Mouse (Mus musculus): ENCODE results near the gene Hnrnpk. TPM values are rescaled to one million over a fixed set of nuclear protein-coding genes. Genes with fewer than 3 reads are reported as not detected.
"Not testable (repeated sequence)": the region's sequence is repeated elsewhere in the genome, so short reads cannot be mapped to it uniquely, and the experiment has no call there.

Hnrnpk gene
- total RNA-seq, 2 experiments from 2014 or later: 334 to 386 TPM

DNA sequence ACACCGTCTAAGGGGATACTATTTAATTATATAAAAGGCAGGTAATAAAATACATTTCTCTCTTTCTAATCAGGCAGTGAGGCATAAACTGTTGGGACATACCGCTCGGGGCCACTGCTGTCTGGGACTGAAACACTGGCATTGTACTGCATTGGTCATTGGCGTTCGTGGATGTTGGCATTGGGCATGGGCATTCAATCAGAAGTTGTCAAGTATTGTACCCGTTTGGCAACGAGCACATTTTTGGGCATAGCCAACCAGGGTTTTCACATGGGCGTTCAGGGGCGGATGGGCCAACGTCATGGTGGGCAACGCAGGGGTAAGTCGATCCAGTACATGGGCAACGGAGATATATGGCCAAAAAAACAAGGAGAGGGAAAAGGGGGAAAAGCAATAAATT is 5.5 kb downstream of the Hnrnpk start:
- intact Hi-C loops (cut with DNase I; ENCODE audit: low total_unique reads): no loop called here
- no peak for DNase-seq

DNA sequence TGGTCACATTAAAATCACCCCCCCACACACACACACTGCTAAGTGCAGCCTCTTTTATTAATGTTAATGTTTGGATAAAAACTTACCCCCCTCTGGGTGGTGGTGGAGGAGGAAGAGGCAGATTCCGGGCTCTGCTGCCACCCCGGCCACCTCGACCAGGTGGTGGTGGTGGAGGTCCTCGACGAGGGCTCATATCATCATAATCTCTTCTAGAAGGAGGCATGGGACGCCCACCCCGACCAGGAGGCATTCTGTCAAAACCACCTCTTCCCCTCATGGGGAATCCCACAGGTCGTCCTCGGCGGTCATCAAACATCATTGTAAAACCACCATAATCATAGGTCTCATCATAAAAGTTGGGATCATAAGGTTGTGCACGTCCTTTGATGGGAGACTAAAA is 8.8 kb downstream of the Hnrnpk start:
- intact Hi-C loops (cut with DNase I; ENCODE audit: low total_unique reads); DNase-seq: not testable (repeated sequence)

DNA sequence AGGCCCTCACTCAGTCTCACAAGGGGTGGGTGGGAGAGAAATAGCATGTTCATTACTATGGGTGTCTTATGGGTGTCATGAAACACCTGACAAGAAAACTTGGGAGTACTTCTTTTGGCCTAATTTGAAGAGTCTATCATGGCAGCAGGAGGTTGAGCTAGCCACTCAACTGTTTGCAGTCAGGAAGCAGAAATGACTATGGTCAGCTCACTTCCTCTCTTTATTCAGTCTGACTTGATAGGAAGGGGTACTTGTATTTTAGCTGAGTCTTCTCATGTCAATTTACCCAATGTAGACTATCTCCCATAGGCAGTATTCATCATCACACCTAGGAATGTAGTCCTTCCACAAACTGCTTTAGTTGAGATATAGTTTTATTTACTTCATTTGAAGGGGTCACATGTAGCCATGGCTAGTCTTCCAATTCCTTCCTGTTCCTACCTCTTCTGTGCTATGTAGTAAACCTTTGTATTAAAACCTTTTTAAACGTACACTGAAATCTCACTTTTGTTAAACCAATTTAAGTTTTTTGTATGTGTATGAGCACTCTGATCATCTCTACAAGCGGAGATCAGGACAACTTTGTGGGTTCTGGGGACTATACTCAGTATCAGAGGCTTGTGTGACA is 13.7 kb downstream of the Hnrnpk start:
- no peak for DNase-seq
- intact Hi-C loops (cut with DNase I; ENCODE audit: low total_unique reads): loop anchor here (5.0 to 10.0 kb wide), 2 partner anchors 102 to 235 kb away; partner anchors contain the start of gene Idnk

DNA sequence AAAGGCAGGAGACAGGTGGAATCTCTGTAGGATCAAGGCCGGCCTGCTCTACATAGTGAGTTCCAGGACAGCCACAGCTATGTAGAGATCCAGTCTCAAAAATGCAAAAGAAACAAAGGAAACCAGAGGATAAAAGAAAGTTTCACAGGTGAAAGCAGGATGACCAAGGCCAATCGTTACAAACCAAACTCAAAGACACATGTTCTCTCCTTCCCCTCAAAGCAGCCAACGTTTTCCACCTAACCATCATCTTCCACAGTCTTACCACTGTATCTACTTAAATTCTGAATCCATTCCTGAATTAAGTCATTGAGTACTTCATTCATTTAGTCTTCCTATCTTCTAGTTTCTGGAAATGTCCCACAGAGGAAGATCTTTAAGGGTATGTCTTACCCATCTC is 14.8 kb downstream of the Hnrnpk start:
- intact Hi-C loops (cut with DNase I; ENCODE audit: low total_unique reads): loop anchor here (5.0 to 10.0 kb wide), 2 partner anchors 101 to 234 kb away; partner anchors contain the start of gene Idnk
- no peak for DNase-seq

DNA sequence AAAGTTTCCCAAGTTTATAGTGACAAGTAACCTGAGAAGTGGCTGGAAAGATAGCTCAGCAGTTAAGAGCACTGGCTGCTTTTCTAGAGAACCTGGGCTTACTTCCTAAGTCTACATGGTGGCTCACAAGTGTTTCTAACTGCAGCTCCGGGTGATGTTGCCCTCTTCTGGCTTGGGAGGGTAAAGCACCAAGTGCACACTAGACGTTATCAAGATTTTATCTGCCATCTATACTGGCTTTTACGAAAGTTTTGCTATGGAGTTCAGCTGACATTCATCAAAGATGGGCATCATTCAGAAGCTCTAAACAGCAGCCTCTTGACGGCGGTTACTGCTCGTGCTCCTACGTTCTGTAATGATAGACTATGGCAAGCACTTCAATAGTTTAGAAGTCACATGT is 15.2 kb downstream of the Hnrnpk start:
- intact Hi-C loops (cut with DNase I; ENCODE audit: low total_unique reads): loop anchor here (5.0 to 10.0 kb wide), 2 partner anchors 101 to 233 kb away; partner anchors contain the start of gene Idnk
- peak; percentile 69 for DNase-seq

DNA sequence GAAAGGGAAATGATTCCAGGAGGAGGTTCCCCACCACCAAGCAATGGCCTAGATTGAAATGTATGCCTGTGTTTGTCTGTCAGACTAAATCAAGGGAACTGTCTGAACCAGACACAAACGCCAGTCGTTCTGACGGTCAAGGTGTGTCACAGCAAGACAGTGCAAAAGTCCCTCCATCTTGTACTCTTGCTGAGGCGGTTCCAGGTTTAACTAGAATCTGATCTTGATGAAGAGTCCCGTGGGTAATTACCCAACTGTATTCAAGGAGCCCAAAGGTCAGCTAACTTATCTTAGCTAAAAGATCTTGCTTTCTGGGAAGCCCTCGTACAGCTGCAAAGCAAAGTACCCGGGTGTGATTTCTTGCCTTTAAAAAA is 17.6 kb downstream of the Hnrnpk start:
- intact Hi-C loops (cut with DNase I; ENCODE audit: low total_unique reads): loop anchor here (5.0 to 10.0 kb wide), 2 partner anchors 98 to 231 kb away; partner anchors contain the start of gene Idnk
- no peak for DNase-seq

DNA sequence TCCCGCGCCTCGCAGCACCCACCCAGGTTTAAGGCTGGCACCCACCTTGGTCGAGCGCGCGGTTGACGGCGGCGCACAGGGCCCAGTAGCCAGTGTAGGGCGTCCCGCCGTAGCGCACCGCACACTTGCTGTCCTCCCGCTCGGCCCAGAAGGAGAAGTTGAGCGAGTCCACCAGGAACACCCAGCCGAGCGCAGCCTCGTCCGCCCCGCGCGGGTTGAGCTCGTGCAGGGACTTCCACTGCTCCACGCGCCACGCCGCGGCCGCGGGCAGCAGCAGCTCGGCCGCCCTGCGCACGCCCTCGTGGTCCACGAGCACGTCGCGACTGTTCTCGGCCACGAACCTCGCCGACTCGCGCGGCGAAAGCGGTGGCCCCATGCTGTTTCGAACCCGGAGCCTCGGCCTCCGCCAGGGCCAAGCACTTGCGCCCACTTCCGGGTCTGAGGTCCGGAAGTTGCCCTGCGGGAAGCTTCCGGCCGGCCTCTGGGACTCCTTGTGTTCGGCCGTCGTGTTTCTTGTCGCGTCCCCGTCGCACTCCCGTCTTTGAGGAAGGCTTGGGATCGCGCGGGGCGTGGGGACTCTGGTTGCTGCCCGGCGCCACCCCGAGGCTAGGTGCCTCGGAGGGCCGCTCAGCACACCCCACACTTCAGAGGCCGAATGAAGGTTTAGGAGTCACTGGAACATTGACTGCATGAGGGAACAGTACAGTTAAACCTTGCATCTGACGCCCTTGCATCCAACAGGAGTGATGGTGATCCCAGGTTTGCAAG is 18.2 kb downstream of the Hnrnpk start, which contains the start of gene 2210016F16Rik:
Gene 2210016F16Rik, minus strand, starts transcription at position 447 of the 768 bp plus-strand sequence.
- peak; percentile 72 for DNase-seq
- intact Hi-C loops (cut with DNase I; ENCODE audit: low total_unique reads): loop anchor here (5.0 to 10.0 kb wide), 2 partner anchors 98 to 230 kb away; partner anchors contain the start of gene Idnk

DNA sequence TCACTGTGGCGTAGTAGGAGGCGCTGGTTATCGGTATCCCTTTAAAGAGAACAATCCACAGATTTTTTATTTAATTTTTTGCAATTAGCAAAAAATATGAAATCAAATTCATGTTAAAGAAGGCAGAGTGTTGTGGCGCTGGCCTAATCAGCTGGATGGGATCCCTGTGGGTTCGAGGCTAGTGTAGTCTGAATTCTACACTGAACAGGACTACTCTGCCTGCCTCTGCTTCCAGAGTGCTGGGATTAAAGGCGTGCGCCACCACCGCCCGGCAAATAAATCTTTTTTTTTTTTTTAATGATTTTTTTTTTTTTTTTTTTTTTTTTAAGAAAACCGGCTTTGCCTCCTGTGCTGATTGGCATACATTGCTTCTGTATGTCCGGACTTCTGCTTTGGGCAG is 18.8 kb downstream of the Hnrnpk start:
- DNase-seq: no peak
- intact Hi-C loops (cut with DNase I; ENCODE audit: low total_unique reads): loop anchor here (10.0 kb wide), 1 partner anchor 230 kb away; the partner anchor contains the start of gene Idnk

DNA sequence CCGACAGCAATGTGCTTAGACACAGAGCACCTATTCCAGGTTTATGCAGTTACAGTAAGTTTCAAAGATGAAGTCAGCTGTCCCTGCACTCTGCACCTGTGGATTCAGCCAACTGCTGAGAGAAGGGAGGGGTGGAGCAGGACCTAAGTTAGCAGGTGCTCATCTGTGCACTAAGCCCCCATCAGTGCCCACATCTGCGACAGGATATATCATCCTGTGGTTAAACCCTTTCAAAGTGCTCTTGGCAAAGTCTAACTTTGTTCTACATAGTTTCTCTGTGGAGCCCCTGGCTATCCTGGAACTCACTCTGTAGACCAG is 30.0 kb downstream of the Hnrnpk start:
- intact Hi-C loops (cut with DNase I; ENCODE audit: low total_unique reads): no loop called here

DNA sequence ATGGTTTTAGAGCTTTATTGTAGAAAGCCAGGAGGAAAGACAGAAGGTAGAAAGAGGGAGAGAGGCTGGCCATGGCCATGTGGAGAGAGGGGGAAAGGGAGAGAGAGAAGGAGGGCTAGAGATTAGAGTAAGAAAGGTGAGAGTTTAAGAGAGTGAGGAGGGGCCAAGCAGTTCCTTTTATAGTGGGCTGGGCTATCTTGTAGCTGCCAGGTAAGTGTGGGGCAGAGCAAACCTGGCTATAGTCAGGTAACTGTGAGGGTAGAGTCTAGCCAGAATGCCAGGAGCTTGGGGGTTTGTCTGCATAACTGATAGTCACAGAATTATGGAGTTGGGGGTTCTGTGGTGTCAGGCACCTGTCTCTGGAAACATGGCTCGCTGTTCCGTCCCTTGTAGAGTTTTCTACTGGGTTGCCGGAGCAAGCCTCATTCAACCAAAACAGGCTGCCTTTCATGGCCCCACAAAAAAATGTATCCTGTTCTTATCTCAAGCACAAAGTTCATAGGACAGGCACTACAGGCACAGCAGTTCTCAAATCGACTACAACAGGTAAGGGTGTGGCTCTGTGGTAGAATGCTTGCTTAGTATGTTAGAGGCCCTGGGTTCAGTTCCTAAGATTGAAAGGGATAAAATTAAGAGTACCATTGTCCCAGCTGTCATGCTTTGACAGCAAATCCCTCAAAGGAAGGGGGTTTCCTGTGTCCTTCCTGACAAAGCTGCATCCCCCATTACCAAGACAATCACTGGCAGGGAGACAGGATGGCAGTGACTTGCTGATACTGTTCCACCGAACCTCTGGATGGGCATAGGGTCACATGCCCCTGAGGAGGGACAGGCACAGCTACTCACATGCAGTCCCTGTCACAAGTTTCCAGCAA is 30.6 kb downstream of the Hnrnpk start:
- intact Hi-C loops (cut with DNase I; ENCODE audit: low total_unique reads): no loop called here
- DNase-seq: no peak

More for the DNA sequence above, 30.0 kb downstream of the Hnrnpk start:
- no peak for DNase-seq

DNA sequence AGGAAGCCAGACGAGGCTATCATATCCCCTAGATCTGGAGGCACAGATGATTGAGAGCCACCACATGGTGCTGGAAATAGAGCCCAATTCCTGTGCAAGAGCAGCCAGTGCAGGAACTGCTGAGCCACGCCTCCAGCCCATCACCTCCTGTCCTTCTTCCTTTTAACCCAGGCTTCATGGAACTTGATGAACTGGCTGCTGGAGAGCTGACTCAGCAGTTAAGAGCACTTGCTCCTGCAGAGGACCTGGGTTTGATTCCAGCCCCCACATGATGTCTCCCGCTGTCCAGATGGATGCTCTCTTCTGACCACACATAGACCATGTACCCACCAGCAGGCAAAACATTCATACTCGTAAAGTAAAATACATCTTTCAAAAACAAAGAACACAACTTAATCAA is 34.3 kb downstream of the Hnrnpk start:
- intact Hi-C loops (cut with DNase I; ENCODE audit: low total_unique reads): no loop called here
- DNase-seq: no peak

DNA sequence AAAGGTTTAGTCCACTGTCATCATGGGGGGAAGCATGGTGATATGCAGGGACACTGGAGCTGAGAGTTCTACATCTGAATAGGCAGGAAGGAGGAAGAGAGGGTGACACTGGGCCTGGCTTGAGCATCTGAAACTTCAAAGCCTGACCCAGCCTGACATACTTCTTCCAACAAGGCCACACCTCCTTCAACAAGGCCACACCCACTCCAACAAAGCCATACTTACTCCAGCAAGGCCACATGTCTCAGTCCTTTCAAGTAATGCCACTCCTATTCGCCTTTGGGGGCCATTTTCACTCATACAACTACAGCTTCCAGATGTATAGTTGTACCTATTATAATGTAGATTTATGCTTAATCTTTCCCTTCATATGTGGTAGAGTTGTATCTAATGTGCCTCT is 35.5 kb downstream of the Hnrnpk start:
- intact Hi-C loops (cut with DNase I; ENCODE audit: low total_unique reads): no loop called here
- no peak for DNase-seq

DNA sequence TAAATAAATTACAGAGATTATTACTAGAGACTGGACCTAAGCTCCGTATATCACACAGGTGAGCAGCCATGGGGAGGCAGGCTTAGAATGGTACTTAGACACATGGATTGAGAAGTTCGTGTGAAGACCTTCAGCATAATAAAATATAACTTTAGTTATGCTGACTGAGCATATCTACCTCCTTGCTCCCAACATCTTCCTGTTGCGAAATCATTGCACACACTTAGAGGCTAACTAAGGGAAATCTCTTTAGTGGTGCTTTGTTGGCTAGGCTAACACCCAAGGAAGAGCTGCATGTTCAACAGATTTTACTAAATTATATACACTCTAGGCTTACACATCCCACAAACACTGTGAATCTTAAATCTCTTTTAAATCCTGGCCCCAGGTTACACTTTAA is 36.8 kb downstream of the Hnrnpk start:
- intact Hi-C loops (cut with DNase I; ENCODE audit: low total_unique reads): no loop called here
- DNase-seq: no peak

DNA sequence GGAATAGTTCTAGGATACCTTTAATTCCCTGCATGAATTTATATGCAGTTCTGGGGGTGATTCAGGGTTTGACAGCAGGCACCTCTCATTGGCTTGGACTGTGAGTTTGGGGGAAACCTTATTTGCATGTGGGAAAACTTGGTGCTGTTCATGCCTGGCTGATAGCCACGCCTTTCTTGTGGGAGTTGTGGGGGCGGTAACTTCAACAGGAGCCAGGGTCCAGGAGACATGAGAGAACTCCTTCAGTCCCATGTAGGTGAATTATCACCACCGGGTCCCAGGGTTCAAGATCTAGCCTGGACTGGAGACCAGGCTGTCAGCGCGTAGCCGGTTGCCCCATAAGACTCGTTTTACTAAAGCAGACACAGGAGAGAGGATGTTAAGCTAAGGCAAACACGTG is 38.0 kb downstream of the Hnrnpk start:
- DNase-seq; intact Hi-C loops (cut with DNase I; ENCODE audit: low total_unique reads): not testable (repeated sequence)

DNA sequence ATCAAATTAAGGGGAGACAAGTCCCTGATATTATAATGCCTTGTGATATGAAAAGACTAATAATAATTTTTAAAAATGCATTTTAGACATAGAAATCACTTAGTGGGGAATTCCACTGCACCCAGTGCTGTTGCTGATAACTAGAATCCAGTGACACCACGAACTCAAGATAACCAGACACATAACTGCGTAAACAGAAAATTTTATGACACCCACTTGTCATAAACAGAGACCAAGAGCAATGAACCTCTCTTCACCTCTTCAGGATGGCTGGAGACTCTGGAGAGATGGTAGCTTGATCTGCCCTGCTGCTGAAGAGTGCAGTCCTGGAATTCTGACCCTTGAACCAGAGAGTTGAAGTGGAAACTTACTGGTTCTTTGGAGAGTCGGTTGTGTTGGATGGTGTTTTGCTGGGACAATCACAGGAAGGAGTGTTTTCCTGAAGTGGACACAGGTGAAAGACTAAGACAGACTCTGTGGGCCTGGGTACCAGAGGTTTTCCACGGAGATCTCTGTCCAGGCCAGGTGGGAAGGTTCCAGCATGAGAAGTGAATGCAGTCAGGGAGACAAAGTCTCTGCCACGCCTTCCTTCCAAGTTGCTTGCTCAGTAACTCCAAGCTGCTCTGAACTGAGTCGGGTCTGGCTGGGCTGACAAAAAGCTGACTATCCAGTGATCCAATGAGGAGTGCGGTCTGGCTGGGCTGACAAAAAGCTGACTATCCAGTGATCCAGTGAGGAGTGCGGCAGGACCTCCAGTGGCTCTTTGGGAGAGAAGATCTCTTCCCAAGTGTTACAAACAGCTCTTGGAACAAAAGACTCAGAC is 38.6 kb downstream of the Hnrnpk start:
- intact Hi-C loops (cut with DNase I; ENCODE audit: low total_unique reads): no loop called here
- DNase-seq: no peak

DNA sequence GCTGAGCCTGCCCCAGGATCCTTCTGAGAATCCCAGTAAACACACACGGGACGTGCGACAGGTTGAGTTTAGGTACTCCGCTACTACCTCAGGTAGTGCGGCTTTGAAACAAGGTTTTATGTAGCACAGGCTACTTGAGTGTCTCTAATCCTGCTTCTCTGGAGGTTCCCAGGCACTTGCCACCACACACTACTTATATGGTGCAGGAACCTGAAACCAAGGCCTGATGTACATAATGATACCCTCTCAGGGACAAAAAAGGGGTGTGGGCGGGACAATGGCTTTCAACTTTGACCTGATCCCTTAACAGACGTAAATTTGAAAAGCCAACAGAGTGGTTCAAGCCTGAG is 43.9 kb downstream of the Hnrnpk start:
- no peak for DNase-seq
- intact Hi-C loops (cut with DNase I; ENCODE audit: low total_unique reads): no loop called here

DNA sequence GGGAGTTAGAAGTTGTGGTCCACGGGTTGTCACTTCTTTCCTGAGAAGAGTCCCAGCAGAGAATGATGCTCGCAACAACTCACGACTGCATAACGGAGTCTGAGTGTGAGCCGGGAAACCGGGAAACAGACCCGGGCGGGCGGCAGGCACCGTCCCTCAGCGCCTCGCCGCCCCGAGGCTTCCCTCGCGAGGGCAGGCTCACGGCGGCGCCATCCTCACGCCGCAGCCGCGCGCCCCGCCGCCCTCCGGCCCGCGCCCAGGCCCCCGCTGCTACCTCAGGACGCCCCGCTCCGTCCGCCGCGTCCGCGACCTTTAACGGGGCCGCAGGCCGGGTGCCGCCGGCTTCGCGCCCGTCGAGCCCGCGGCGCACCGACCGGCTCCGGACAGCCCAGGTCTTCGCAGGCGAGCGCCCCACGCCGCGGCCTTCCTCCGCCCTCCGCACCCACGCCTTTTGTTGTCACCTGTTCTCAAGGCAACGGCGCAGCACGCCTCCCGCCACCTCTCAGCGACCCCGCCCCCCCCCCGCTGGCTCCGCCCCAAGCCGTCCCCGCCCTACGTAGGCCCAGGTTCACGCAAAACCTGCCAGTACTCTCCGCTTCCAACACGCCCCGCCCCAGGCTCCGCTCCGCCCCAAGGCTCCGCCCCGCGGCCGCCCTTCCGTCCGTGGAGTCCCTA is 44.4 kb downstream of the Hnrnpk start, which contains the start of gene Kif27:
Gene Kif27, minus strand, starts transcription at position 494 of the 675 bp plus-strand sequence.
- DNase-seq: peak; percentile 82
- intact Hi-C loops (cut with DNase I; ENCODE audit: low total_unique reads): no loop called here

DNA sequence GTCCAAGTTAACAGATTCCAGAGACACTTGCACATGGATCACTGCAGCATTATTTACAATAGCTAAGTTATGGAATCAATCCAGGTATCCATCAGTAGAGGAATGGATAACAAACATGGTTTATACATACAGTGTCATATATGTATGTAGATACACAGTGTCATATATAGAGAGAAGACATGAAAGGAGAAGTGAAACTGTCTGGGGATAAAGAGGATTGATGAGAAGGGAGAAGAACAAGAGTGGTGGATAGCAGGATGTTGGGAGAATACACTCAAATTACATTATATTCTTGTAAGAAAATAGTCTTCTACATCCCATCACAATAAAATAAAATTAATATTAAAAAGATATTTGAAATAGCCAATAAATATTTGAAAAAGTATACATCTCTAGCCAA is 50.1 kb downstream of the Hnrnpk start:
- no peak for DNase-seq
- intact Hi-C loops (cut with DNase I; ENCODE audit: low total_unique reads): no loop called here

DNA sequence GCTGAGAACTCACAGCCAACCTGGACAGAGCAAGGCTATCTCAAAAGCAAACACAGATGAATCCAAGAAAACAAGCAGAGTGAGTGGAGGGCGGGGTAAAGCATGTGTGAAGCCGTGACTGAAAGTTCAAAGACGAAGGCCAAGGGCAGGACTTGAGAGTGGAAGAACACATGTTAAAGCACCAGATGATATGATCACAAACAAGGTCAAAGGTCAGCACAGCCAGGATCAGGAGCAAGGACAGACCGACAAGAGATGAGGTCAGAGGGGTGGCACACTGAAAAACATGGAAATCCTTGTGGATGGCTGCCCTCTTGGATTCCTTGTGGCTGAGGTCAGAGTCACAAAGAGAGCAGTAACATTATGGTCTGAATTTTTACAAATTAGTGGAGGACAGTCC is 52.5 kb downstream of the Hnrnpk start:
- intact Hi-C loops (cut with DNase I; ENCODE audit: low total_unique reads): no loop called here

More for the DNA sequence above, 52.5 kb downstream of the Hnrnpk start:
- DNase-seq: no peak
